Mouse (Mus musculus) ES-Bruce4 (cell line): ENCODE data around the gene Gfer.

Experiments used
- CTCF ChIP-seq: IDR thresholded peaks from one replicate; pipeline ENCODE4 v1.8.1; 2011; ENCODE audit warnings: low read depth, low read length
- POLR2A ChIP-seq: IDR thresholded peaks from one replicate; pipeline ENCODE4 v1.8.1; 2011; ENCODE audit warnings: low read length; ENCODE audit not compliant: insufficient read depth

- TF ChIP-seq CTCF (no peak), POLR2A (no peak)
These were observed 3.5 kb upstream of the Gfer start for GRCm38 (mm10) chr17:24699473-24699872.
